Mouse (Mus musculus) heart, adult 2 months (tissue): Measurements from ENCODE around the gene Serpine2.

ENCODE experiments used
- CTCF ChIP-seq: fragments of 200-600 bp; IDR thresholded peaks from 2 replicates; pipeline ENCODE4 v1.8.1; 2022; ENCODE audit warnings: antibody characterized with exemption, mild to moderate bottlenecking, moderate library complexity
- EP300 ChIP-seq: fragments of 200-500 bp; IDR thresholded peaks from 2 replicates; pipeline ENCODE4 v1.6.1; 2011; ENCODE audit warnings: low read depth, low read length, control low read depth; ENCODE audit not compliant: insufficient read depth
- POLR2A ChIP-seq: fragments of 200-500 bp; IDR thresholded peaks from 2 replicates; pipeline ENCODE4 v1.6.1; 2011; ENCODE audit warnings: mild to moderate bottlenecking, low read depth, low read length, control low read depth; ENCODE audit not compliant: insufficient read depth

DNA sequence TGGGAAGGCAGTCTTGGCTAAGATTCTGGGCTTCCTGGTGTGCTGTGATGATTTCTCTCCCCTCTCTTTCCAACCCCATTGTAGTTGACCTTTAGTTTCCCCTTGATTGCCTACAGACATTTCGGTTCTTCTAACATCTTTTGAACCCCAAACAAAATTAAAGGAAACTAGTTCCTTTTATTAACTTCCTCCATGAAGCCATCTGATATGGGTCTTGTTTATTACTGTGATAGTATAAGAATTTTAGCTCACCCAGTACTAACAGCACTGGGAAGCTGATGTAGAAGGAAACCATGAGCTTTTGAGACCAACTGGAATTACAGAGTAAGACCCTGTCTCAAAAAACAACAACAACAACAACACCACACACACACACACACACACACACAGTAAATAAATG, 92.7 kb downstream of the Serpine2 start:
- TF ChIP-seq CTCF (no peak; the same call in 1 of the 2 replicates), POLR2A (no peak), EP300 (no peak)
